Mouse (Mus musculus): ENCODE data around the gene Ednra. TPM values are rescaled to one million over a fixed set of nuclear protein-coding genes. Genes with fewer than 3 reads are reported as not detected.
"Not testable (repeated sequence)": the region's sequence is repeated elsewhere in the genome, so short reads cannot be mapped to it uniquely, and the experiment has no call there.

The Ednra gene
- total RNA-seq, 2 experiments from 2014 or later = 1.7 to 1.9 TPM

DNA sequence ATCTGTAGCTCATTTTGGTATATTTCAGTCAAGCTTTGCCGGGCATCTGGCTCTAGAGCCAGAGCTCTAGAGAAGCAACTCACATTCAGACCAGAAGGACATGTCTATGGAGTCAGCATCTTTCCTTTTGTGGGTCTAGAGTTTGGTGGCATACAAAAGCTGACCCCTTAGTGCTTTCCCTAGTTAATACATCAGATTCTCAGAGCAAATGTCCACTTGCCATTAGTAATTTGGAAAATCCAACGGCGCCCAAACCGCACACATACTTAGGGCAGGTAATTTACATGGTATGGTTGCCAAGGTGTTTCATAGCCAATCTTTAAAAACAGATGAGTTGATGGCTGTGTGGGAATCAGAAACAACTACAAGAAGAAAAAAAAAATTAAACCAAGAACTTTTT is 1.2 kb downstream of the Ednra start:
- DNase-seq = no peak
- intact Hi-C loops (cut with DNase I) = loop anchor here (10.0 kb wide), 1 partner anchor 112 kb away; no protein-coding TSS in a partner anchor

GRCm38 (mm10) chr8:77718933-77719332 is 5.3 kb downstream of the Ednra start:
- intact Hi-C loops (cut with DNase I) = no loop called here

GRCm38 (mm10) chr8:77717036-77717435 is 7.2 kb downstream of the Ednra start:
- intact Hi-C loops (cut with DNase I) = no loop called here
- DNase-seq = no peak

More at GRCm38 (mm10) chr8:77718933-77719332, 5.3 kb downstream of the Ednra start:
- DNase-seq = no peak

DNA sequence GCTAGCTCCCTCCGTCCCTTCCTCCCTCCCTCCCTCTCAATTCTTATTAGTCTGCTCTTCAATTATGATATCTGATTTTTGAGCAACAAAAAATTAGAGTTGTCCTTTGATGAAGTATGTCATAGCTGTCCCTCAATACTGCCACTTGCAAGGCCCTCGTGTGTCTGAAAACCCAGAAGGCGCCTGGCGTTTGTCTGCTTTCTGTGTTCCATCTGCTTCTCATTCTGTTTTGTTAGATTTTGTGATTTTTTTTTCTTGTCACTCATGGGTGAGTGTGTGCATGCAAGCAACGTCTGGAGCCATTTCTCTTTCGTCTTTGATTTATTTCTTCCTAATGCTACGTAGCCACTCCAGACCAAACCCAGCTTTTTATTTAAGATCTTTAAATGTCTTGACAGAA is 9.8 kb downstream of the Ednra start:
- no peak for DNase-seq
- intact Hi-C loops (cut with DNase I) = no loop called here

DNA sequence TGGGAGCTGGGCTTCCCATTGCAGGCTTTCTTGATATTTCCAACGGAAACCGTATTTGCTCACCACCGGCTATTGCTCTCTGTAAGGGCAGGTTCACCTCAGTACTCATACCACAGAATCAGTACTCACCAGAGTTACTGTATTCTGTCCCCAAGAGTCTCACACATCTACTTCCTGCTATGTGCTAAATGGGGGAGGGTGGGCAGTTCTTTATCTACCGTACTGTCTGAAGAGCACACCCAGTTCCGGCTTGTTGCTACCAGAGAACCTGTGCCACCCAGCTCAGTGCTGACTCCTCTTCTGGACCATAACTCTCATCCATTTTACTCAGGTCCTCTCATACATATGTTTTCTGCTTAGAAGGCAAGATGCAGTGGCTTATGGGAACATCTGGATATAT is 10.6 kb downstream of the Ednra start:
- intact Hi-C loops (cut with DNase I) = no loop called here
- no peak for DNase-seq

GRCm38 (mm10) chr8:77704768-77705167 is 19.5 kb downstream of the Ednra start:
- DNase-seq = no peak
- intact Hi-C loops (cut with DNase I) = no loop called here

DNA sequence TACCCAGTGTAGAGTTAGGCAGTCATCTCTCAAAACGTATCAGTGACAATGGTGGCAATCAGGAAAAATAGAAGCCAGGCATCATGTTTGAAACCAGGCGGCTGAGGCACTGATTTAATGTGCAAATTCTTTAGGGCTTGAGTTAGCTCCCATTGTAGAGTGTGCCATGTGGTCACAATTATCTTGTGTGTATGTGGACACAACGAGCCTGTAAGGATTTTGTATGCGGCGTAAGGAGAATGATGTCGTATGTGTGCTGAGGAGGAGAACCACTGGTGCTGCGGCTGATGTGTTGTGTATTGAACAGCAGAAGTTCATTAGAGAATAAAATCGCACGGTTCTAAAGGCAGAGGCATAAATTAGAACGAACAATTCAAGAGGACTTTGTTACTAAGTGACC is 26.2 kb downstream of the Ednra start:
- DNase-seq = no peak
- intact Hi-C loops (cut with DNase I) = no loop called here

- intact Hi-C loops (cut with DNase I) = no loop called here
- no peak for DNase-seq
Observed at GRCm38 (mm10) chr8:77696182-77696581, 28.1 kb downstream of the Ednra start.

DNA sequence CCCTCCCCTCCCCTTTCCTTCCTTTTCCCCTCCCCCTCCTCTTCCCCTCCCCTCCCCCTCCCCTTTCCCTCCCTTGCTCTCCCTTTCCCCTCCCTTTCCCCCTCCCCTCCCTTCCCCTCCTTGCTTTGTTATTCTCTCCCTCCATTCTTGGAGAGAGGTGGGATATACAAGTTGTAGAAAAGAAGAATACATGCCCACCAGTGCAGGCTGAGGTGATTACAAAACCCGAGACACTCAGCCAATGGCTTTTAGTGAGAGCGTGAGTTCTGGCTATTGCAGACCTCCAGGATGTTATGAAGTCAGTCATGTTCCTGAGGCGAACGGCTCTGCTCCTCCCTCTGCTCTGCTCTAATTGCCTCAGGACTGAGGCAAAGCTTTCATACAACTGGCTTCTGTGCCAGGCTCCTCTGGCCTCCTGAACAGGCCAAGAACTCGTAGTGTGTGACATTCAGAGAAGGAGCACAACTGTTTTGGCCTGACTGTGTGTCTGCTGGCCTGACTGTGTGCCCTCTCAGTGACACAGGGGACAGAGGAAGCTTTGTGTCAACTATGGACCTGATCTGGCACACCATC is 28.7 kb downstream of the Ednra start:
- no peak for DNase-seq
- intact Hi-C loops (cut with DNase I) = no loop called here

DNA sequence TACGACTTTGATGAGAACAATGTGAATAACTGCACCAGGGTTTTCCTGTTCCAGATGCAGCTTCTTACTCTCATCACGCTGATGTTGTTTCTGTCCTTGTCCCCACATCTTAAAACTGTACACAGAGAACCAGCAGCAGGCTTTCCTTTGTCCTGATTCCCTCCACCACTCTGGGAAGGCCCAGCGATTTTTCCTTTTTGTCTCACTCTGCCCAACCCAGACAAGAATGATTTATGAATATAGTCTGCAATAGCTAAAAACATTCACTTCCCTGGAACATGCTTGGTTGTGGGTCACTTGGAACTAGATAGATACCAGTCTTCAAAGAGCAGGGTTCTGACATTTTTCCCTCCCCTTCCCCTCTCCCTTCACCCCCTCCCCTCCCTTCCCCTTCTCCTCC is 29.2 kb downstream of the Ednra start:
- intact Hi-C loops (cut with DNase I) = no loop called here
- DNase-seq = no peak

DNA sequence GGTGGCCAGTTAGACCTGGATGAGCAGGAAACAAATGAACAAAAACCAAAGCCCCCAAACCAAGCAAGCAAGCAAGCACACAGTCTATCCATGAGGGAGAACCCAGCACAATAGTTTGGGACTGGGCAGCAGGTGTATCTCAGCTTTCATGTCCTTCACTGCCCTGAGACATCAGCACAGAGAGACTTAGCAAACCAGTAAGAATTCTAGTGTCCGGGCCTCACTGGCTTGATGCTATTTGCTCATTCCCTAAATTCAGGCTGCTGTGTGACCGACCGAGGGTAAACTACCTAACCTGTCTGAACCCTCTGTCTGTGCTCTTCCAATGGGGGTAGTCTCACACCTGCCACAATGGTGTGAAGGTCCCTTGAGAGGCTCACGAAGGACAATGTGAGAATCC is 29.7 kb downstream of the Ednra start:
- DNase-seq = no peak

GRCm38 (mm10) chr8:77689421-77690059 is 34.7 kb downstream of the Ednra start:
- DNase-seq; intact Hi-C loops (cut with DNase I): not testable (repeated sequence)

More for the DNA sequence above, 29.7 kb downstream of the Ednra start:
- intact Hi-C loops (cut with DNase I) = no loop called here

GRCm38 (mm10) chr8:77688978-77689377 is 35.3 kb downstream of the Ednra start:
- intact Hi-C loops (cut with DNase I) = no loop called here
- DNase-seq = no peak

DNA sequence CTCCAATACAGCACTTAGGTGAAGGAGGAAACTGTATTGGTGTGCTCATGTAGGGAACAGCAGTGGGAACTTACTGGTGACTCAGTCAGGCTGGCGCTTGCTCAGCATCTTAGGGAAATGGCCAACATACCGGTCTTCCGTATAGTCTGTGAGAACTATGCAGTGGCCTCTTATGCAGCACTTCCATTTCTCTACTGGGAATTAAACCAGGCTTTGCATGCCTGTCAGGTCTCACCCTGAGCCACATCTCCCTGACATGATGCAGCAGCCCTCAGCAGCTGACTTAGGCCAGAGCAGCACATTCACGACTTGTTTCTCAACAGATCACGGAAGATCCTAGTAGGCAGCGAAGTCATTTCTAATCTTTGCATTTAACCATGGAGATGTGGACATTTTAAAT is 39.9 kb downstream of the Ednra start:
- intact Hi-C loops (cut with DNase I) = no loop called here
- no peak for DNase-seq

- intact Hi-C loops (cut with DNase I) = no loop called here
- no peak for DNase-seq
Observed at GRCm38 (mm10) chr8:77683356-77684106, 40.7 kb downstream of the Ednra start.

DNA sequence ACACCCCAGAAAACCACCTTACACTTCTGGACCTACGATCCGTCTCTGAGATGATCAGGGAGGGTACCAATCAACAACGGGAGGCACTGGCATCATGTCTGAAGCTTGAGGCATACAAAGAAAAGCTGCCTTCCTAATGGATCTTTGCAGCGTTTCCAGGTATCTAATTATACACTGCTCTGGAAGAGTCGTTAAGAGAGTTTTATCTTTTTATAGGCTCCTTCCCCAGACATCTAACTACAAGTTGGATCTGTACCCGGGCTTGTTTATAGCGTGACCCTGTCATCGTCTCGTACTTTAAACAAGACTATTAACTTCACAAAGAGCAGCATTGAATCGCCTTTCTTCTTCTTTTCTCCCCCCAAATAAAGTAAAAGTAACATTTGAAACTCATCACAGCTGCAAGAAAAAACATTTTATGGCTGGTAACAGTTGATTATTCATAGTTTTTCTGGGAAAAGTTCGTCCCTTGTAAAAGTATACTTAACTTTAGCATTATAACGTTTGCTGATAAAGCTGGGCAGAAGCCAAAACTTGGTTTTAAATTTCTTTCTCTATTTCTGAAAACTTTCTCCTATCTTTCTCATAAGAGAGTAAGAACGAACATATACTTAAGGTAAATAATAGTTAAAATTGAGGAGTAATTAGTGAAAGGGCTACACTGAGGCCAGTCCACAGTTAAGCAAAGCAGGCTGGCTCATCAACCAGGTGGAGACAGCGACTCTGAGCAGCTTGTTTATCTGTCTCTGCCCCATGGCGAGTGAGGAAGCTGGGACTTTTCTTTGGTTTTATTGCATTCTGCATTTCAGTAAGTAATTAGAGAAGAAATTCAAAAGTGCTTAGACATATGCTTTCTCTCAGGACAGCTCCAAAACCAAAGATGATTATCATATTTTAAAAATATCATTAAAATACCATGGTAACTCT is 42.0 kb downstream of the Ednra start:
- intact Hi-C loops (cut with DNase I) = no loop called here
- no peak for DNase-seq

GRCm38 (mm10) chr8:77672036-77672435 is 52.2 kb downstream of the Ednra start:
- no peak for DNase-seq
- intact Hi-C loops (cut with DNase I) = no loop called here

DNA sequence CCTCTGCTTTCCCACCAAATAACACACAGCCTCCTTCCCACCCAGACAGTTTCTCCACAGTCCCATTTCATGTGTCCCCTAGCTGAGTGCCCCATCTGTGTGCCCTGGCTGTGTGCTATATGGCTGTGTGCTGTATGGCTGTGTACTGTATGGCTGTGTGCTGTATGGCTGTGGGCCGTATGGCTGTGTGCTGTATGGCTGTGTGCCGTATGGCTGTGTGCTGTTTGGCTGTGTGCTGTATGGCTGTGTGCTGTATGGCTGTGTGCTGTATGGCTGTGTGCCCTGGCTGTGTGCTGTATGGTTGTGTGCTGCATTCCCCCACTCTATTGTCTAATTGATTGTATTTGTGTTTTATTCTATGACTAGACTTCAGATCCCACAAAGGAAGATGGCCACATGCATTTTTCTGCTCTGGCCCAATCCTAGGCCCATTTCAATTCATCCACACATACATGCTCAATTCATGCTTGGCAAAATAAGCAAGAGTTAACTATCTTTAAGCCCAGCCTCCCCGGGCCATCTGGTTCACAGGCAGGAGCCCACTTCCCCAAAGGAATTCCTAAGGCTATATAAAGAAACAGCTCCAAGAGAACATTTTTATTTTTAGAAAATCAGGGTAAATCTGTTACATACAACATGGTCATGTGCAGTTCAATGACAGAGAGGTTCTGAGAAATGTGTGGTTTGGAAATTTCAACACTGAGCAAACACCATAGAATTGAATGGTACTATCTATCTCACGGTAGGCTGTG is 53.5 kb downstream of the Ednra start:
- intact Hi-C loops (cut with DNase I) = no loop called here
- no peak for DNase-seq

DNA sequence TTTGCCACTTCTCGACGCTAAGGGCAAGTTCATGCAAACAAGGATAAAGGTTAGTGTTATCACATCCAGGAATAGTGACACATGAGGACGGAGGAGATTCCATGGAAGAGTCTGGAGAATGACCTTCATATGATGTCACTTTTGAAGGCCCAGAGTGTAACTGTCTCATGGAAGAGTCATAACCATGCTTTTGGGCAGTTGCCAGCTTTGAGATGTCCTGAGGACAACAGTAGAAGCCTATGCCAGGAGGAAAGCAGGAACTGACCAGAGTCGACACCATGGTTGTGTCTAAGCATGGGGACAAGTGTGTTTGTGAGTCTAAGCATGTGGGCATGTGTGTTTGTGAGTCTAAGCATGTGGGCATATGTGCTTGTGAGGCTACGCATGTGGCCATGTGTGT is 56.3 kb downstream of the Ednra start:
- DNase-seq = no peak
- intact Hi-C loops (cut with DNase I) = no loop called here

DNA sequence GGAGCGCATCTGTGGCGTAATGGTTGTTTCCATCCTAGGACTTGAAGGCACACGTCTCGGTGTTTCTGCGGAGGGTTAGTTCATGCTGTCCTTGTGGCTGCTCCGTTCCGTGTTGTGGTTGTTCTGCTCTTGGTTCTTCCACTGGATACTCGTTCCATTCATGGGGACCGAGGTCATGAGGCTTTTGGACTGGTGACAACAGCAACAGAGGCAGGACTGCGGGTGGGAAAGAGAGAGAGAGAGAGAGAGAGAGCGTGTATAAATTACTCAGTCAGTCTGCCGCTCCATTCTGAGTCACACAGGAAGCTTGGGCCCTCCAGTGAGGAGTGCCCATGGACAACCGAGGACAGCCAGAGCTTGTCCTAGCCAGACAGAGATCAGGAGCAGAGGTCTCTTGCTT is 59.4 kb downstream of the Ednra start:
- intact Hi-C loops (cut with DNase I) = no loop called here
- DNase-seq = no peak

Measured in gastrocnemius, postnatal 36 days (tissue).